Mouse (Mus musculus): ENCODE results near the gene Slc25a18.
A peak's percentile ranks its signal among the peaks of the same experiment; 100 is the strongest.
"Not testable (repeated sequence)": the region's sequence is repeated elsewhere in the genome, so short reads cannot be mapped to it uniquely, and the experiment has no call there.

The Slc25a18 gene

GRCm38 (mm10) chr6:120798019-120798418 is 24.6 kb downstream of the Slc25a18 start:
- no peak for DNase-seq (ENCODE audit: low read depth)

GRCm38 (mm10) chr6:120798905-120799304 is 25.5 kb downstream of the Slc25a18 start:
- no peak for DNase-seq (ENCODE audit: low read depth)

GRCm38 (mm10) chr6:120799581-120800041 is 26.2 kb downstream of the Slc25a18 start:
- DNase-seq (ENCODE audit: low read depth): no peak

GRCm38 (mm10) chr6:120806999-120807737 is 33.8 kb downstream of the Slc25a18 start:
- DNase-seq (ENCODE audit: low read depth): no peak

GRCm38 (mm10) chr6:120807738-120808081 is 34.3 kb downstream of the Slc25a18 start:
- no peak for DNase-seq (ENCODE audit: low read depth)

GRCm38 (mm10) chr6:120811999-120812398 is 38.6 kb downstream of the Slc25a18 start:
- not testable (repeated sequence) for DNase-seq (ENCODE audit: low read depth)

- DNase-seq (ENCODE audit: low read depth): no peak
Measured at GRCm38 (mm10) chr6:120819294-120819693, 45.9 kb downstream of the Slc25a18 start.

GRCm38 (mm10) chr6:120820144-120820543 is 46.8 kb downstream of the Slc25a18 start:
- no peak for DNase-seq (ENCODE audit: low read depth)

- no peak for DNase-seq (ENCODE audit: low read depth)
Measured at GRCm38 (mm10) chr6:120820941-120821340, 47.6 kb downstream of the Slc25a18 start.

- DNase-seq (ENCODE audit: low read depth): no peak
Measured at GRCm38 (mm10) chr6:120821715-120822114, 48.3 kb downstream of the Slc25a18 start.

GRCm38 (mm10) chr6:120822307-120822928 is 49.0 kb downstream of the Slc25a18 start, which contains the start of gene Atp6v1e1:
TSS of gene Atp6v1e1 (minus strand) at chr6:120822793.
- DNase-seq (ENCODE audit: low read depth): peak; percentile 94

GRCm38 (mm10) chr6:120822937-120823614 is 49.7 kb downstream of the Slc25a18 start:
- no peak for DNase-seq (ENCODE audit: low read depth)

- no peak for DNase-seq (ENCODE audit: low read depth)
Measured at GRCm38 (mm10) chr6:120830056-120830455, 56.7 kb downstream of the Slc25a18 start.

- no peak for DNase-seq (ENCODE audit: low read depth)
Measured at GRCm38 (mm10) chr6:120830866-120831608, 57.7 kb downstream of the Slc25a18 start.

- DNase-seq (ENCODE audit: low read depth): no peak
Measured at GRCm38 (mm10) chr6:120832097-120832496, 58.7 kb downstream of the Slc25a18 start.

- DNase-seq (ENCODE audit: low read depth): no peak
Measured at GRCm38 (mm10) chr6:120834766-120835321, 61.5 kb downstream of the Slc25a18 start.

GRCm38 (mm10) chr6:120835474-120836374 is 62.3 kb downstream of the Slc25a18 start, which contains the start of gene Bcl2l13:
TSS of gene Bcl2l13 (plus strand) at chr6:120836212.
- DNase-seq (ENCODE audit: low read depth): peak; percentile 76

- no peak for DNase-seq (ENCODE audit: low read depth)
Measured at GRCm38 (mm10) chr6:120836389-120837151, 63.2 kb downstream of the Slc25a18 start.

GRCm38 (mm10) chr6:120837152-120837530 is 63.8 kb downstream of the Slc25a18 start:
- no peak for DNase-seq (ENCODE audit: low read depth)

GRCm38 (mm10) chr6:120840258-120840657 is 66.9 kb downstream of the Slc25a18 start:
- no peak for DNase-seq (ENCODE audit: low read depth)
